Mouse (Mus musculus) ES-E14 (cell line): ENCODE measurements at regions not wholly inside any gene's neighbourhood (a gene's known extent, or its start where the extent isn't known, plus 50 kb on each side); places are given as distances from the start of the nearest gene placed in this dataset.

Experiments used
- MAFK ChIP-seq: IDR thresholded peaks from 2 replicates; pipeline ENCODE4 v1.6.1; 2014; ENCODE audit warnings: mild to moderate bottlenecking, low read depth, low read length, inconsistent platforms; ENCODE audit not compliant: insufficient read depth
- ZC3H11A ChIP-seq: IDR thresholded peaks from 2 replicates; pipeline ENCODE4 v1.6.1; 2012; ENCODE audit warnings: low read depth, mild to moderate bottlenecking, inconsistent platforms, low read length, borderline replicate concordance

GRCm38 (mm10) chr3:38257076-38257842 is 227.4 kb downstream of the Ankrd50 start:
- TF ChIP-seq ZC3H11A: no peak
- no peak for TF ChIP-seq MAFK
